Mouse (Mus musculus) midbrain, postnatal 0 days (tissue): Measurements from ENCODE around the gene Psmd12. TPM values are rescaled to one million over a fixed set of nuclear protein-coding genes. Genes with fewer than 3 reads are reported as not detected.
"Not testable (repeated sequence)": the region's sequence is repeated elsewhere in the genome, so short reads cannot be mapped to it uniquely, and the experiment has no call there.

Experiments used
- ATAC-seq: fragments of 200-750 bp; cut with Nextera tagmentation; 2 replicates; pipeline ENCODE4 v1.8.0; 2017; ENCODE audit warnings: moderate number of reproducible peaks, mild to moderate bottlenecking, moderate TSS enrichment, moderate library complexity; ENCODE audit not compliant: low FRiP score
- DNase-seq: peaks from one replicate; pipeline ENCODE4 v3.0.0-alpha.2; 2015; ENCODE audit warnings: low spot score
- H3K27ac ChIP-seq: fragments of 300-500 bp; sonication (generic); 2 replicates; pipeline ENCODE4 v1.5.1; 2014; ENCODE audit warnings: low read depth, mild to moderate bottlenecking, low read length, mixed read lengths
- H3K27me3 ChIP-seq: fragments of 300-500 bp; sonication (generic); 2 replicates; pipeline ENCODE4 v1.6.1; 2014; ENCODE audit warnings: low read length, control low read depth, mixed read lengths; ENCODE audit not compliant: insufficient read depth
- H3K36me3 ChIP-seq: fragments of 300-500 bp; sonication (generic); 2 replicates; pipeline ENCODE4 v1.6.1; 2014; ENCODE audit warnings: low read length, control low read depth, mixed read lengths; ENCODE audit not compliant: insufficient read depth
- H3K4me1 ChIP-seq: fragments of 300-500 bp; sonication (generic); 2 replicates; pipeline ENCODE4 v1.6.1; 2014; ENCODE audit warnings: mild to moderate bottlenecking, control low read depth, antibody characterized with exemption, low read length, mixed read lengths; ENCODE audit not compliant: insufficient read depth
- H3K4me2 ChIP-seq: fragments of 300-500 bp; sonication (generic); 2 replicates; pipeline ENCODE4 v1.6.1; 2014; ENCODE audit warnings: low read depth, mild to moderate bottlenecking, low read length, mixed read lengths; ENCODE audit not compliant: poor library complexity, severe bottlenecking
- H3K4me3 ChIP-seq: fragments of 300-500 bp; sonication (generic); 2 replicates; pipeline ENCODE4 v1.5.1; 2014; ENCODE audit warnings: low read depth, mild to moderate bottlenecking, low read length, moderate library complexity
- H3K9ac ChIP-seq: fragments of 300-500 bp; sonication (generic); replicated peaks from 2 replicates; pipeline ENCODE4 v1.6.1; 2014; ENCODE audit warnings: mild to moderate bottlenecking, low read length, moderate library complexity, mixed read lengths; ENCODE audit not compliant: poor library complexity, severe bottlenecking
- H3K9me3 ChIP-seq: fragments of 300-500 bp; sonication (generic); 2 replicates; pipeline ENCODE4 v1.6.1; 2016; ENCODE audit warnings: low read length, control low read depth
- CTCF ChIP-seq: IDR thresholded peaks from 2 replicates; pipeline ENCODE4 v1.5.1; 2016; ENCODE audit warnings: antibody characterized with exemption, mild to moderate bottlenecking
- WGBS: fragments of 180-500 bp; shearing (Covaris S2); extraction: QIAGEN DNeasy Blood & Tissue Kit; methylation state at CpG from one replicate; pipeline ENCODE4 v1.1.7; 2014; 5-methylcytosine and 5-hydroxymethylcytosine counted together
- polyA plus RNA-seq: library from polyadenylated mRNA; unstranded; fragments of >200 nt; fragmentation: Nextera tagmentation; extraction: Ambion mirVana; gene quantifications from 2 replicates; pipeline ENCODE4 v1.2.1, GENCODE M21; 2015
- total RNA-seq: library from RNA; depleted of rRNA; stranded (reverse); fragments of >200 nt; gene quantifications from 2 replicates; pipeline ENCODE4 v1.2.3, GENCODE M21; 2014

The Psmd12 gene
- total and polyA plus RNA-seq, 2 experiments from 2014 or later, result 39.6 to 156 TPM

DNA sequence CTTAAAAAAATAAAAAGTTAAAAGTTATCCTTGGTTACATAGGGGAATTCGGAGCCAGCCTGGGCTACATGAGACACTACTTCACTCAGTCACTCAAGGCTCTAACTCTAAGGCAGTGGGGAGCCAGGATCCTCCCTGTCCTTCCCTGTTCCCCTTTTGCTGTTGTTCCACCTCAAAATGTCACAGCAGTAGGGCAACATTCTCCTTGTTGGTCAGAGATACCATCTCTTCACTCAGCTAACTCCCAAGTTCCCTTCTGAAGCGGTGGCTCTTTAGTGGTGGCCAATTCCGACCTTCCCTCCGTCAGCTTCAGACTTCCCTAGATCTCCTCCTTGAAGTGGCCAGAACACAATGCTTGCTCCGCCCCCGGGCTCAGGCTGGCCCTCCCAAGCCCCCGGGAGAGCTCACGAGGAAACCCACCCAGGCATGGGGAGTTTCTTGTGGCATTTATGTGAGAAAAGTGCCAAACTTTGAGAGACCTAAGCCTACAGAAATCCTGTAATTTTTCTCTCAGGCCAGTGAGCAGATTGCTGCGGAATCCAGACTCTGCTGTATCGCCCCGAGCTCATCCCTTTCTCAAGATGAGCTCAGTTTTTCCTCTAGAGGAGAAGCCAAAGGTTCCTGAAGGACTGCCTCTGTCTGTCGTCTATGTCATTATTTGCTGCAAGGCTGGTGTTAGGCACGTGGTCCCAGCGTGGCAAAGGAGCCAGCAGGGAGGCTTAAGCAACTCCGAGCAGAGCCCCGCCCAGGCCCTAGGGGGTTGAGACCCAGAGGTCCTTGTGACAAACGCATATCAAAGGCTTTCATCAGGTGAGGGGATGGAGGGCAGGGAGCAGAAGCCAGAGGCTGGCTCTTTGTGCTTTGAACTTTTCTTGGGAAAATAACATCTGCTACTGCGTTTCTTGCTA lies 31.3 kb downstream of the Psmd12 start:
- no peaks in the 10 kb centered on the region for H3K9me3 ChIP-seq
- H3K4me2 ChIP-seq, result peak overlapping the region; percentile 36
- 5% methylated on average over 18 of the region's 18 CpGs for WGBS
- TF ChIP-seq CTCF, result no peak
- H3K27ac ChIP-seq, result no peak overlapping the region
- 0 out of 2 replicates have a peak, but pooled peaks cover 6% of the 10 kb centered on the region for H3K4me1 ChIP-seq
- no peak for ATAC-seq
- H3K9ac ChIP-seq, result no peak overlapping the region
- no peaks in the 10 kb centered on the region for H3K36me3 ChIP-seq
- no peaks in the 10 kb centered on the region for H3K27me3 ChIP-seq
- H3K4me3 ChIP-seq, result no peak overlapping the region
- no peak for DNase-seq

- DNase-seq, result peak; percentile 80
- 44% methylated on average over 5 of the region's 5 CpGs for WGBS
- H3K4me1 ChIP-seq, ATAC-seq, H3K27me3 ChIP-seq, H3K4me3 ChIP-seq, H3K9me3 ChIP-seq, H3K27ac ChIP-seq, H3K36me3 ChIP-seq, H3K9ac ChIP-seq, H3K4me2 ChIP-seq: not testable (repeated sequence)
- peak; percentile 93 for TF ChIP-seq CTCF
Measured at GRCm38 (mm10) chr11:107511954-107512353, 32.7 kb downstream of the Psmd12 start.

GRCm38 (mm10) chr11:107513047-107513446 lies 33.8 kb downstream of the Psmd12 start:
- Histone ChIP-seq H3K27ac (no peak overlapping the region), H3K9ac (no peak overlapping the region), H3K27me3 (no peaks in the 10 kb centered on the region), H3K4me2 (no peak overlapping the region), H3K9me3 (no peaks in the 10 kb centered on the region), H3K4me1 (0 out of 2 replicates have a peak, but pooled peaks cover 6% of the 10 kb centered on the region), H3K4me3 (no peak overlapping the region), H3K36me3 (no peaks in the 10 kb centered on the region)
- ATAC-seq (no peak), DNase-seq (peak; percentile 64)
- no peak for TF ChIP-seq CTCF
- WGBS, result 53% methylated on average over 10 of the region's 10 CpGs

DNA sequence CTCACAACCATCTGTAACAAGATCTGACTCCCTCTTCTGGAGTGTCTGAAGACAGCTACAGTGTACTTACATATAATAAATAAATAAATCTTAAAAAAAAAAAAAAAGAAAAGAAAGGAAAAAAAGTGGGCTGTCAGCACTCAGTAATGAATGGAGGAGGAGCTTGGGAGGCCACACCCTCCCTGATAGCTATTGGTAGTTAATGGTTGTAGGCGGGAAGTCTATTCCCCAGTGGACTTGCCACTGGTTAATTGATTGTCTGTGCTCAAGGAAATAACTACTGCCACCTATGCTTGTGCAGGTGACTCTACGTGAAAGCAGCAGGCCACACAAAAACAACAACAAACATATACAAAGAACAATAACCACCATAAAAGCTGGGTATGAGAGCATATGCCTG lies 37.1 kb downstream of the Psmd12 start:
- Histone ChIP-seq H3K4me1 (no peaks in the 10 kb centered on the region), H3K9ac (no peak overlapping the region), H3K27ac (no peak overlapping the region), H3K4me2 (no peak overlapping the region), H3K9me3 (no peaks in the 10 kb centered on the region), H3K27me3 (no peaks in the 10 kb centered on the region), H3K4me3 (no peak overlapping the region), H3K36me3 (no peaks in the 10 kb centered on the region)
- DNase-seq (no peak), ATAC-seq (no peak)
- TF ChIP-seq CTCF, result no peak
- 99% methylated on average over 2 of the region's 2 CpGs for WGBS

GRCm38 (mm10) chr11:107518645-107519429 lies 39.6 kb downstream of the Psmd12 start:
- 79% methylated on average over 5 of the region's 5 CpGs for WGBS
- H3K4me3 ChIP-seq, result no peak overlapping the region
- ATAC-seq (no peak), DNase-seq (no peak)
- no peak overlapping the region for H3K27ac ChIP-seq
- H3K27me3 ChIP-seq, result no peaks in the 10 kb centered on the region
- TF ChIP-seq CTCF, result no peak
- H3K4me2 ChIP-seq, result no peak overlapping the region
- H3K9ac ChIP-seq, result no peak overlapping the region
- no peaks in the 10 kb centered on the region for H3K9me3 ChIP-seq
- H3K4me1 ChIP-seq, result no peaks in the 10 kb centered on the region
- H3K36me3 ChIP-seq, result no peaks in the 10 kb centered on the region

DNA sequence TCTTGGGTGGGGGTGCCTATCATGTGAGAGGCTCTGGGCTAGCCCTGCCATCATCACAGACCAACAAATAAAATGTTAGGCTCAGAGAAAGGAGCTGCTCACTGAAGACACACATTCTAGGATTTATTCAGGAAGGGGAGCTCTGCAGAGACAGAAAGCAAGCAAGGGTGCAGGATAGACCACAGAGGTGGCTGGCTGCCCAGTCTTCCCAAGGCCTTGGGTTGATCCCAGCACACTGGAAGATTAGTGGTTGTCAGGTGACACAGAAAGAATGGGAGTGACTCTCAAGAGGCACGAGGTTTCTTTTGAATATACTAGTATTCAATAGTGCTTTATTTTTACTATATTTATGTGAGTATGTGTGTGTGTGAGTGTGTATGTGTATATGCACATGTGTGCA lies 41.9 kb downstream of the Psmd12 start:
- no peaks in the 10 kb centered on the region for H3K27me3 ChIP-seq
- no peaks in the 10 kb centered on the region for H3K9me3 ChIP-seq
- no peaks in the 10 kb centered on the region for H3K4me1 ChIP-seq
- H3K9ac ChIP-seq, result no peak overlapping the region
- no peak overlapping the region for H3K27ac ChIP-seq
- 59% methylated on average over 1 of the region's 1 CpGs for WGBS
- H3K4me2 ChIP-seq, result no peak overlapping the region
- DNase-seq (no peak), ATAC-seq (no peak)
- no peak overlapping the region for H3K4me3 ChIP-seq
- TF ChIP-seq CTCF, result no peak
- H3K36me3 ChIP-seq, result no peaks in the 10 kb centered on the region
